Mouse (Mus musculus): Measurements from ENCODE around the gene Efnb2.

Gene Efnb2

DNA sequence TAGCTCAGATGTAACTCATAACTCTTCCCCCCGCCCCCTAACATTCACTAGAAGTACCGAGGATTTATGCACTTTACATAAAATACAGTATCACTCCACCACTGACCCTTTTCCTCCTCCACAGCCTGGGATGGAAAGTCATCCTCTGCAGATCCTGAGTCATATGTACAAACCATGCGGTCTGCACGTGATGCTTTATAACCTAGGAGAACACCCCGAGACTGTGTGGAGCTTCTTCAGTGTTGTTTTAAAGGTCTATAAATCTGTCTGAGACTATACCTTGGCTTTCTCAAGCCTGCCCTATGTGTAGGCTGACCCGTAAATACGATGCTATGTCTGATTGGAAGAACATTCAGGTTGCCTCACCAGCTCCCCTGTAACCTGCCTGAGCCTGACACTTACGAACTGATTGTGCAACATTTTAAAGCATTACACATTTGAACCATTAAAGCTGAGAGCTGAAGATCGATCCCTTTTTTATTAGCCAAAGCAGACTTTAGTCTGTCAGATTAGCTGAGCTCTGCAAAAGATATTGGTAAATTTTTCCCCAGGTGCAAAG is 92.7 kb downstream of the Efnb2 start:
- no peak for DNase-seq

Data from thymus, postnatal 14 days (tissue).